Mouse (Mus musculus): ENCODE results near the gene Pes1.

Pes1 gene

DNA sequence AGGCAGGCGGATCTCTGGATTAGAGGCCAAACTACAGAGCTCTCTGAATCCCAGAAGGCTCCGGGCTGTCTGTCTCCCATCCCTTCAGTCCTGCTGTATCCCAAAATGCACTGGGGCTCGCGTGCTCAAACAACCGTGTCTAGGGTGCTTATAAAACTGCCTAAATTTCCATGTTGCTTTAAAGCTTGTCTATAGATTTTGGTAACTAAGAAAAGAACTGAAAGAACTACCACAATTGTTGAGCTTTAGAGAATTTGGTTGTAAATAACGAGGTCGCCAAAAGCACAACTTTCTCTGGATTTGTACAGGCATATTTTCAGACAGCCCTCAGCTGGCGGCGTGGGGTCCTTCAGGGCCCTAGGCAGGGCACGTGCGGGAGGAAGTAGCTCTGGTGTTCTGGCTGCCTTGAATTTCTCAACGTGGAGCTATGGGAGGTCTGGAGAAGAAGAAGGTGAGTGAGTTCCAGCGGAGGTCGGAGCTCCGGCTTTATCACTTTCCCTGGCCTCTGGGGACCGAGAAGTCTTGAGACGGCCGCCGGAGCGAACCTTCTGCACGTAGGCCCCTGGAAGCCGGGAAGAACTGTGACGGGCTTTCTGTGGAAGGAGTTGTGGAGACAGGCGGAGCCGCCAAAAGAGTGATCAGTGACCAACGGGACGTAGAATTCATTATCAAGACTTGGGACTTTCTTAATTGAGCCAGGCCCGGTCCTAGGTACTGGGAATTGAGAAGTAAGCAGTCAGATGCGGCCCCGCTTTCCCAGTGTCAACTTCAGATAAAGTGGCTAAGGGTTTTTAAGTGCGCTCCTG, at the start of gene Pes1:
Pes1 (plus strand) TSS at position 366 of the 806 bp plus-strand sequence.
- Histone ChIP-seq H3K4me3 (replicated peaks; ENCODE audit: low read length) (peak within 1 kb of the TSS; percentile 89), H3K9me3 (ENCODE audit: low read length) (no peaks in the 10 kb centered on the region), H3K4me1 (replicated peaks; ENCODE audit: low read depth, low read length) (peaks cover 70% of the 10 kb centered on the region), H3K36me3 (ENCODE audit: insufficient read depth, low read length) (peaks cover 33% of the 10 kb centered on the region), H3K27me3 (ENCODE audit: insufficient read depth, low read length) (no peaks in the 10 kb centered on the region)
- TF ChIP-seq CTCF (conservative IDR thresholded peaks at IDR 0.05; ENCODE audit: low read length), result no peak
- no peak for TF ChIP-seq POU5F1 (IDR thresholded peaks at IDR 0.05; ENCODE audit: borderline replicate concordance, low read length)
- TF ChIP-seq NANOG (IDR thresholded peaks at IDR 0.05; ENCODE audit: borderline replicate concordance, low read length), result no peak

DNA sequence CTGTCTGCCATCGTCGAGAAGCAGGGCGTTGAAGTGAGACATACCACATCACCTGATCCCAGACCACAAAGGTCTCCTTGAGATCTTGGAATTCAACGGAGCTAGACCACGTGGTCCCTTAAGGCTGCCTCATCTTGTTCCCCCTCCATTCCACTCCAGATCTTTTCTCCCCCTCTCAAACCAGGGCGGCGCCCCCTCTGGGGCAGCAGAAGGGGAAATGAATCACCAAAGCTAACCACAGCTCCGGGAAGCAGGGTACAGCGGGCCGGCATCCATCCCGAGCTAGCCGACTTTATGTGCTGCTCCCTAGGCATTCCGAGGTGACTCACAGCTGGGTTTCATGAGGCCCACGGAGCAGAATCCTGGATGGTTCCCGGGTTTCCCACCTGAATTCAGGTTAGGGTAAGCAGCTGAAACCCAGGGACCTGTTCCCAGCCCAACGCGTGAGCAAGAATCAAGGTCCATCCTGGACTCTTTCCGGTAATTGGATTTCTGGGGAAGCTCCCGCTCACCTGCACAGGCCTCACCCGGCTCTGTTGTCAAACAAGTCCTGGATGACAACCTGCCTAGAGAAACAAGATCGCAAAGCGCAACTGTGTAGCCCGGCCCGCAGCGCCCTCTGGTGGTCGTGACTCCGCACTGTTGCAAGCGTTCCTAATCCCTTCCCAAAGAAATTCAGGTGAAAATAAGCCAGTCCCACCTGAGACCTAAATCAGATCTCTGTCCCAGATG, 49.5 kb upstream of the Pes1 start, which contains the start of gene Slc35e4:
Slc35e4 (minus strand) TSS at position 556 of the 732 bp plus-strand sequence.
- no peaks in the 10 kb centered on the region for H3K9me3 ChIP-seq (ENCODE audit: low read length)
- H3K4me3 ChIP-seq (replicated peaks; ENCODE audit: low read length), result peak within 1 kb of the TSS; percentile 86
- peak; percentile 89 for TF ChIP-seq CTCF (conservative IDR thresholded peaks at IDR 0.05; ENCODE audit: low read length)
- TF ChIP-seq NANOG (IDR thresholded peaks at IDR 0.05; ENCODE audit: borderline replicate concordance, low read length), result no peak
- H3K4me1 ChIP-seq (replicated peaks; ENCODE audit: low read depth, low read length), result peaks cover 28% of the 10 kb centered on the region
- H3K27me3 ChIP-seq (ENCODE audit: insufficient read depth, low read length), result peaks cover 54% of the 10 kb centered on the region
- peaks cover 10% of the 10 kb centered on the region for H3K36me3 ChIP-seq (ENCODE audit: insufficient read depth, low read length)

DNA sequence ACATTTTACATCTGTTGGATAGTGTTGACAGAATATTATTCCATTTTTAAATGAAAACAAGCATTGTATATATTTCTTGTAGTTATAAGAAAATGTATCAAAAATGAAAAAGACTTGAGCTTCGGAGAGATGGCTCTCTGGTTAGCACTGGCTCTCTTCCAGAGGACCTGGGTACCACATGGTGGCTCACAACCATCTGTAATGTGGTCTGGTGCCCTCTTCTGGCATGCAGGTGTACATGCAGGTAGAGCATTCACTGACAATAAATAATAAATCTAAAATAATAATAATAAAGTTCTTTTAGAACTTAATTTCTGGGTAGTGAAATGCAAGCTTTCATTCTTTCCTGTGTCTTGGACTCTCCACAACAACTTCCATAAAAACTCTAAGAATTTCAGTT, 45.0 kb upstream of the Pes1 start:
- Histone ChIP-seq H3K36me3 (ENCODE audit: insufficient read depth, low read length) (peaks cover 24% of the 10 kb centered on the region), H3K27me3 (ENCODE audit: insufficient read depth, low read length) (peaks cover 13% of the 10 kb centered on the region), H3K4me3 (replicated peaks; ENCODE audit: low read length) (no peak overlapping the region), H3K4me1 (replicated peaks; ENCODE audit: low read depth, low read length) (peaks cover 23% of the 10 kb centered on the region), H3K9me3 (ENCODE audit: low read length) (no peaks in the 10 kb centered on the region)
- TF ChIP-seq CTCF (conservative IDR thresholded peaks at IDR 0.05; ENCODE audit: low read length) (peak; percentile 80), POU5F1 (IDR thresholded peaks at IDR 0.05; ENCODE audit: borderline replicate concordance, low read length) (no peak)

DNA sequence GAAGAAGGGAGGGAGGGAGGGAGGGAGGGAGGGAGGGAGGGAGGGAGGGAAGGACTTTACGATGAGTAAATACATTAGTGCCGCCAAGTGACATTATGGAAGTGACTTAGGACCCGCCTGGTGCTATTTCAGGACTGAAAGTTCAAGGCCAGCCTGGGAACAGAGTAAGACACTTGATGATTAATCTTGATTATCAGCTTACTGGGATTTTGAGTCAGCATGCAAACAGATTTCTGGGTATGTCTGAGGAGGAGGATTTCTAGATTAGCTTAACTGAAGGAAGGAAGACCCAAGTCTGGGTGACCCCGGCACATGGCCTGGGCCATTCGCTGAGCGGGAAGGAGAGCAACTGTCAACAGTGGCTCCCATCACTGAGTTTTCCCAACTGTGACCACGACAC, 43.3 kb upstream of the Pes1 start:
- H3K36me3 ChIP-seq (ENCODE audit: insufficient read depth, low read length), result peaks cover 39% of the 10 kb centered on the region
- TF ChIP-seq CTCF (conservative IDR thresholded peaks at IDR 0.05; ENCODE audit: low read length), result no peak
- no peaks in the 10 kb centered on the region for H3K9me3 ChIP-seq (ENCODE audit: low read length)
- H3K4me1 ChIP-seq (replicated peaks; ENCODE audit: low read depth, low read length), result peaks cover 14% of the 10 kb centered on the region; the same call in 1 of the 2 replicates
- H3K27me3 ChIP-seq (ENCODE audit: insufficient read depth, low read length), result peaks cover 7% of the 10 kb centered on the region; the same call in 1 of the 2 replicates
- H3K4me3 ChIP-seq (replicated peaks; ENCODE audit: low read length), result no peak overlapping the region

DNA sequence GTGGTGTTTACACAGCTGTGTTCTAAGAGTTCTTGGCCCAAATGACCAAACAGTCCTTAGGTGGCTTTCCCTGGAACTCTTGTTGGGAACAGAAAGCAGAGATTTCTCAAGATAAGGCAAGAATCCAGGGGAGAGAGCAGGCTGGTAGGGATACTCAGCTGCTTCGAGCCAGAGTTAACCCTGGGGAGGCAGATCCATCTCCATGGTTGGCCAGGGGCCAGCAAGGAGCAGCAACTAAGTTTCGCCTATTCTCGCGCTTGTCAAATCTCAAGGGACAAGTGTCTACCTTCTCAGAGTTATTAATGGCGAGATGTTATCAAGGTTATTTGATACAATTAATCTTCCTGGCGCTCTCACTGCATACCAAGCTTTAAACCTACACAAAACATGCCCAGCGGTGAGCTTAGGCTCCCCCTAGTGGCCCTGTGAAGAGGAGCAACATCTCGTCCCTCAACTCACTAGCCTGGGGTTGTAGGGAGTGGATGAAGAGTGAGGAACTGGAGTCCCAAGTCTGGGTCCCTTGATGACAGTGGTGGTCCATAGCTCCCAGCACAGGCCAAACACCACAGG, 42.4 kb upstream of the Pes1 start:
- TF ChIP-seq NANOG (IDR thresholded peaks at IDR 0.05; ENCODE audit: borderline replicate concordance, low read length), result no peak
- TF ChIP-seq POU5F1 (IDR thresholded peaks at IDR 0.05; ENCODE audit: borderline replicate concordance, low read length), result no peak
- TF ChIP-seq CTCF (conservative IDR thresholded peaks at IDR 0.05; ENCODE audit: low read length), result peak; percentile 89
- Histone ChIP-seq H3K9me3 (ENCODE audit: low read length) (no peaks in the 10 kb centered on the region), H3K27me3 (ENCODE audit: insufficient read depth, low read length) (no peaks in the 10 kb centered on the region), H3K4me1 (replicated peaks; ENCODE audit: low read depth, low read length) (peaks cover 14% of the 10 kb centered on the region; the same call in 1 of the 2 replicates), H3K36me3 (ENCODE audit: insufficient read depth, low read length) (peaks cover 46% of the 10 kb centered on the region), H3K4me3 (replicated peaks; ENCODE audit: low read length) (no peak overlapping the region)

DNA sequence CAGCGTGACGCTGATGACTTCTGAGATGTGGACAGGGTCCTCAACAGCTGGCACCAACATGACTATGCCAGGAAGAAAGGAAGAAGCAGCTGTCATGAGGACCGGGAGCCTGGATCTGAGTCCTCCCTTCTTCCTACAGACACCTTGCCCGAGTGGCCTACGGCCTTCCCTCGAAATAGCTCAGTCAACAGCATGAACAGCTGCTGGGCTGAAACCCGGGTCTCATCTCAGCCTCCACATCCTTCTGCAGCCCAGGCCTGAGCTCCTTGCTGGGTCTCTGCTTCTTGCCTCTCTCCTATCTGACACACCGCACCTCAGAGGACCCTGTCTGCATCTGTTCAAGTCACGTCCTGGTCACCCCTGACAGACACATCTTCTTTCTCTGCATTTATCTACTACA, 41.7 kb upstream of the Pes1 start:
- Histone ChIP-seq H3K4me3 (replicated peaks; ENCODE audit: low read length) (no peak overlapping the region), H3K4me1 (replicated peaks; ENCODE audit: low read depth, low read length) (peaks cover 14% of the 10 kb centered on the region; the same call in 1 of the 2 replicates), H3K27me3 (ENCODE audit: insufficient read depth, low read length) (no peaks in the 10 kb centered on the region), H3K36me3 (ENCODE audit: insufficient read depth, low read length) (peaks cover 49% of the 10 kb centered on the region), H3K9me3 (ENCODE audit: low read length) (no peaks in the 10 kb centered on the region)
- TF ChIP-seq CTCF (conservative IDR thresholded peaks at IDR 0.05; ENCODE audit: low read length), result no peak

DNA sequence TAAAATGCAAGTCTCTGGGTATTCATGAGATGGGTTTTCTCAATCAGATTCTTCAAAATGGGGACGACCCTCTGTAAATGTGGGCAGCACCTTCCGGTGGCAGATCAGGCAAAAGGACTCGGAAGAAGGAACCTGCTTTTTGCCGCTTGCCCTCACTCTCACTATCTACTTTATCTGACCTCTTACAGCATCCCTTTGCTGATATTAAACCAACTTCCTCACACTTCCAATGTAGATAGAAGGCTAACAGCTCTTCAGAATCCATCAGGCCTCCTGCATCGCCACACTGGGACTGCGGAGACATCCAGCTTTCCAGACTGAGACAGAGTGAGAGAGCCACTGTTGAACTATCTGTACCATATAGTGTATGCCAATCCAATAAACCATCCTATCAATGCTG, 41.0 kb upstream of the Pes1 start:
- Histone ChIP-seq H3K27me3 (ENCODE audit: insufficient read depth, low read length) (no peaks in the 10 kb centered on the region), H3K9me3 (ENCODE audit: low read length) (no peaks in the 10 kb centered on the region), H3K36me3 (ENCODE audit: insufficient read depth, low read length) (peaks cover 49% of the 10 kb centered on the region), H3K4me3 (replicated peaks; ENCODE audit: low read length) (no peak overlapping the region), H3K4me1 (replicated peaks; ENCODE audit: low read depth, low read length) (peaks cover 14% of the 10 kb centered on the region; the same call in 1 of the 2 replicates)
- TF ChIP-seq POU5F1 (IDR thresholded peaks at IDR 0.05; ENCODE audit: borderline replicate concordance, low read length) (no peak), NANOG (IDR thresholded peaks at IDR 0.05; ENCODE audit: borderline replicate concordance, low read length) (no peak), CTCF (conservative IDR thresholded peaks at IDR 0.05; ENCODE audit: low read length) (no peak)

DNA sequence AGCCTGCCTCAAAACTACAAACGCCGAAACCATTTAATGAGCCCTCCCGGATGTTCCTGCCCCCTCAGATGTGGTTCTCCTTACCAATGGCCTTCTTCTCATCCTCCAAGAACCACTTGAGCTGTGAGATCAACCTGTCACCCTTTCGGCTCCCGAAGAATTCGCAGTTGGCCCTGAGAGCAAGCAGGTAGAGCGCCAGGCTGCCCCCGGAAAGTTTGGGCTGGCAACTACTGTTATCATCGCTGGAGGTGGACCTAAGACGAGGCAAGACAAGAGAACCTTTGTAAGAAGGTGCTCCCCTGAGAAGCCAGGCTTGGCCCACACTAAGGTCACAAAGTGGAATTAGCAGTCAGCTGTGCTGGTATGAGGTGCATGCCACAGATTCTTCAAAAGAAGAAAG, 37.9 kb upstream of the Pes1 start:
- Histone ChIP-seq H3K36me3 (ENCODE audit: insufficient read depth, low read length) (peaks cover 58% of the 10 kb centered on the region), H3K27me3 (ENCODE audit: insufficient read depth, low read length) (no peaks in the 10 kb centered on the region), H3K9me3 (ENCODE audit: low read length) (peaks cover 6% of the 10 kb centered on the region; the same call in 1 of the 2 replicates), H3K4me3 (replicated peaks; ENCODE audit: low read length) (no peak overlapping the region), H3K4me1 (replicated peaks; ENCODE audit: low read depth, low read length) (peaks cover 19% of the 10 kb centered on the region)
- TF ChIP-seq CTCF (conservative IDR thresholded peaks at IDR 0.05; ENCODE audit: low read length), result no peak
- no peak for TF ChIP-seq NANOG (IDR thresholded peaks at IDR 0.05; ENCODE audit: borderline replicate concordance, low read length)
- no peak for TF ChIP-seq POU5F1 (IDR thresholded peaks at IDR 0.05; ENCODE audit: borderline replicate concordance, low read length)

All from E14TG2a.4 (cell line).